Mouse (Mus musculus) kidney, adult 18-20 months (tissue): ENCODE results near the gene D930048N14Rik.
"Not testable (repeated sequence)": the region's sequence is repeated elsewhere in the genome, so short reads cannot be mapped to it uniquely, and the experiment has no call there.

Experiments
- DNase-seq: peaks from one replicate; pipeline ENCODE4 v3.0.0; 2021

D930048N14Rik gene

DNA sequence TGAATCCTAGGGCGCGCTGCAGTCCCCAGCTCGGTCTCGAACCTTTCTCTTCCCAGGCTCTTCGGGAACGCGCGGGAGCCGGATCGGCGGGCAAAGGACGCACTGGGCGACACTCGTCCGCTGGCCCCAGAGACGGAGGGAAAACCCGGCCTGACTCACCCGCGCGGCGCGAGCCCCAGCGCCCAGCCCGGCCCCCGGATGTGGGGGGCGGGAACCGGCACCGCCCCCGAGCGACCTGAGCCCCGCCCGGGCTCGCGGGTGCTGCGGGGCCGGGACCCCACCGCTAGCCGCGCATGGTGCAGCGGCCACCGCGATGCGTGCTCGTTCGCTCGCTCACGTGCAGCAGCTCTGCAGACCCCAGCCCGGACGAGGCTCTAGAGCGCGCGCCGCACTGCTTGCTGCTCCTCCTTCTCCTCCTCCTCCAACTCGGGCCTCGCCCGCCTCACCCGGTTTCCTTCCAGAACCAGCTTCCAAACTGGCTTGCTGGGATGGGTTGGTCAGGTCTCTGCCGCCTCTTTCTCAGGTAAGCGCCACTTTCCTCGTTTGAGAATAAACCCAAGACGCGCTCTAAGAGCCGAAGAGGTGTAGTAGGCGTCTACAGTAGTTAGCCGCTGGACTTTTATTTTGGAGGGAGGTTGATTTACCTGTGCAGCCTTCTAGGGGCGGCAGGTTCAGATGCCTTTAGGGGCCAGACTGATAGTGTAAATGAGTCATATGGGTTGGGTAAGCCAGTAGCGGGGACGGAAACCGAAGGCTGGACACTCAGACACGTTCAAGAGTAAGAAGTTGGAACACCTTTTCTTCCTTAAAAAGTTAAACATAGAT, at the start of gene D930048N14Rik, which contains the start of gene N4bp3:
TSS of gene D930048N14Rik (plus strand) at position 264 of the 825 bp plus-strand sequence.
TSS of gene N4bp3 (minus strand) at position 152 of the 825 bp plus-strand sequence.
- peak; percentile 87 for DNase-seq

DNA sequence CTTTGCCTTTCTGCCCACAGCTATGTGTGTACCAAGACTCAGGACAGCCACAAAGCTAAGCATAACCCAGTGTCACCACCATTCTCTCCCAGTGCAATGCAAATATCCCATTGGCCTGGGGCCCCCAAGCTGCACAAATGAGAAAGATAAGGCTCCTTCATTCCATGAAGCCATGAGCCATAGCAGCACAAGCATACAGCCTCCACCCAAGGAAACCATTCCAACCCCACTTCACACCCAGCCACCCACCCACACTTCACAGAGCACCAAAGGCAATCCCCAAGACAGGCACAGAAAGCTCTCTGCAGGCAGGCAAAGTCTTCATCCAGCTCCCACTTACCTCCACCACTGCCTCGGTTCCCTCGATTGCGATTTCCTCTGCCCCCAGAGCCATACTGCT, 48.5 kb upstream of the D930048N14Rik start:
- DNase-seq = no peak

DNA sequence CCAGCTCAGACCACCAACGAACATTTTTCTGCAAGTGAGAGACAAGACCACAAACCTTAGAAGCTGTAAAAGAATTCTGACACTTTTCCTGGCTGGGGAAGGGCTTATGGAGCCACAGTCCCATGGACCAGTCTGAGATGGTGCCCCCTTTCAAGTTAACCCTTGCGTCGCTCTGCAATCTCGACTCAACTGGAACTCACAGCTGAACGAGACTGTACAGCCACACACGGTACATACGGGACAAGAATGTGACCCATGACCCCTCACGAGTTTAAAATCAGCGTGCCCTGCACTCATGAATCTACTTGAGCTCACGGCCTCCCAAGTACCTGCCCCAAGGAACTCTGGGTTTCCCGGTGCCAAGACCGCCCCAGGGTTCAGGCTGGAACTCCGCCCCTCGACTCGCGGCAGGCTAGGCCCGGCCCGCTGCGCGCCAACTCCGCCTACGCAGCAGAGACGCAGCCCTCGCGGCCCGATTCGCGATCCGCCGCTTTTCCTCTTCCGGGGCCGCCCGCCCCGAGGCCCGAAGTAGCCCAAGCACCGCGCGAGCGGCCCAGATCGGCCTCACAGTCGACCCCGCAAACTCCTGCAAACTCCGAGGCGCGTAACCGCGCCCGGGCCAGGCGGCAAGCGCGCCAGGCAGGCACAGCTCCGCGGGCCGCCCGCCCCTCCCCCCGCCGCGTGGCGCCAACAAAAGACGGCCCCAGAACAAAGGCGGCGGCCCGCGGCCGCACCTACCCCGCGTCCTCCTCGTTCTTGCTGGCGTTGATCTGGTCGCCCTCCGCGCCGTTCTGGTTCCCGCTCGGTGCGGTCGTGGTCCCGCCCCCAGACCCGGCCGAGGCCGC, 44.9 kb upstream of the D930048N14Rik start:
- DNase-seq = peak; percentile 92

DNA sequence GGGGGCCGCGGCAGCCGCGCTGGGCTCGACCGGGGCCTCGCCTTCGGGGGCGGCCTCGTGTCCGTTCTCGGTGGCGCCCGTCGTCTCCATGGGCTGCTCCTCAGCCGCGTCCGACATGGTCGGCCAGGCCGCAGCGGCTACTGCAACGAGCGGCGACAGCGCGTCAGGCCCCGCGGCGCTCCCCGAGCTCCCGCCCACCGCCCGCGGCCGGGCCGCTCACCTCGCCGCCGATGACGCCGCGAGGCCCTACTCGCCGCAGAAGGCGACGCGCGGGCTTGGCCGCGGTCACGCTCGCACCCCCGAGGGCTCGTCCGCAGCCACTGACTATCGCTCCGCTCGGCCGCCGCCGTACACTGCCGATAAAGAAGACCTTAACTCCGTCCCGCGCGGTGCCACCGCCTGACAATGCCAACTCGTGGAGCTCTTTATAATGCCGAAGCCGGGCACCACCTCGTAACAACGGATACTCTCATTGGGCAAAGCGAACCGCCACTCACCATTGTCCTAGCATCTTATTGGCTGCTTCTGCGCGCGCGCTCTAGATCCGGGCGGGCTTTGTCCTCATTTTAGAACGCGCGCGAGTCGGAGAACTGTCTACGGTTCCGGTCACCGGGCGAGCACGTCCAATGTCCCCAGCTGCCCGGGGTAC, 44.2 kb upstream of the D930048N14Rik start, which contains the start of gene Hnrnpab:
TSS of gene Hnrnpab (minus strand) at position 401 of the 649 bp plus-strand sequence.
- peak; percentile 98 for DNase-seq

DNA sequence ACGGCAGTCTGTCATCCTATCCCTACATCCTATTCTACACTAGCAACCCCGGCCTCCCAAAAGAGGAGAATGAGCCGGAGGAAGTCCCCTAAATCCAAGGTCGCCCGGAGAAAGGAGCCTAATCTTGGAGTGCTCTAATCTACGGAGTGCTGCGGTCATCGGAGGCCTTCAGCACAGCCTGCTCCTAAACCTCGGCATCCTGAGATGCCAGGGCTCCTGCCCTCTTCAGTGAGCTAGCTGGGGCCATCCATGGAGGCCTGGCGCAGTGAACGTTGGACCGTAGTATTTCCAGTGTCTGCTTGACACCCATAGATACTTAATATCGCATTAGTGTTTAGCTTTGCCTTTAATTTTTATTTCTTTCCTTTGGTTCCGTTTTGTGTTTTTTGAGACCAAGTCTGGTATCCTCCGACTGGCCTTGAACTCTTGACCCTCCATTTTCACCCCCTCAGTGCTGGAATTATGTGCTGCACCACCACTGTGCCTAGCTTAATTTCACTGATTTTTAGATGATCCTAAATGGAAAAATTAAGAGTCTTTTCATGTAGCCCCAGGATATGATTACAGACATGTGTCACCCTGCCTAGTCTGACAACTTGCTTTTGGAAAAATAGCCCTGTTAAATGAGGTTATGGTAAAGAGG, 43.5 kb upstream of the D930048N14Rik start:
- DNase-seq = no peak

DNA sequence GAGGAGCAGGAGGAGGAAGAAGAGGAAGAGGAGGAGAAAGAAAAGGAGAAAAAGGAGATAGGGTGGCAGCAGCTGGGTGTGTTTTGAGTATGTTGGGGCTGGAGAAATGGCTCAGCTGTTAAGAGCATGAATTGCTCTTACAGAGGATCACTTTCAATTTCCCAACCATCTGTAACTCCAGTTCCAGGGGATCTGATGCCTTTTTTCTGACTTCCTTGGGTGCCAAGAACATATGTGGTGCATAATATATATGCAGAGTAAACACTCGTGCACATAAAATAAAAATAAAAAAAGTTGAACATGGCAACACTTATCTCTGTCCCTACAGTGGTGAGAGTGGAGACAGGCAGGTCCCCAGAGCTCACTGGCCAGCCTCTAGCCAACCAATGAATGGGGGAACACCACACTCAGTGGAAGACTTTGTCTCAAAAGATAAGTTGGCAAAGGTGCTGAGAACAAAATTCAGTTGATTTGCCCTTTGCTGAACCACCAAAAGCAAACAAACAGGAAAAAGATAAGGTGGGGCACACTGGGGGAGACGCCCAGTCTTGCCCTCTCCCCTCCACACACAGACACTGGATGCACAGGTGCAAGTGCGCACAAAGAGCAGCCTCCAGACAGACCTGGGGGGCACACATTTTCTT, 41.4 kb upstream of the D930048N14Rik start:
- DNase-seq = no peak

DNA sequence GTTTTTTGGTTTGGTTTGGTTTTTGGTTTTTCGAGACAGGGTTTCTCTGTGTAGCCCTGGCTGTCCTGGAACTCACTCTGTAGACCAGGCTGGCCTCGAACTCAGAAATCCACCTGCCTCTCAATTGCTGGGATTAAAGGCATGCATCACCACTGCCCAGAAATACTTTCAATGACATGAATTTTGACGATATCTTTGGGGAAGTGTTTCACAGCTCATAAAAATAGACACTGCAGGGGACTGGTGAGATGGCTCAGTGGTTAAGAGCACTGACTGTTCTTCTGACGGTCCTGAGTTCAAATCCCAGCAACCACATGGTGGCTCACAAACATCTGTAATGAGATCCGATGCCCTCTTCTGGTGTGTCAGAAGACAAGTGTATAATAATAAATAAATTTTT, 40.8 kb upstream of the D930048N14Rik start:
- not testable (repeated sequence) for DNase-seq

DNA sequence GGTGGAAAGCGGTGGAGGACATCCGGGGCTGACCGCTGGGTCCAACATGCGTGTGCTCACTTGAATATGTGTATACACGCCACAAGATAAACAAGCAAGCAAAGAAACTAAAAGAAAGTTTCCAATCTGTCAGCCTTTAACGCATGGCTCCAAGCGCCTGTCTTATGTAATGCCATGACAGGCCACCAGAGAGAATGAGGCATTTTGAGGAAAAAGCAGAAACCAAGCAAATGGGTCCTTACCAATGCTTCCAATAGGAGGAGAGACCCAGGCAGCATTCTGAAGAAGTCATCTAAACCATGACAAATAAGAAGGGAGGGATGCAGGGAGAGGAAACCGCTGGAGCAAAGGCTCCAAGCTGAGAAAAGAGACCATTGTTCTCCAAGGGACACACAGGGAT, 36.5 kb upstream of the D930048N14Rik start:
- DNase-seq = no peak

DNA sequence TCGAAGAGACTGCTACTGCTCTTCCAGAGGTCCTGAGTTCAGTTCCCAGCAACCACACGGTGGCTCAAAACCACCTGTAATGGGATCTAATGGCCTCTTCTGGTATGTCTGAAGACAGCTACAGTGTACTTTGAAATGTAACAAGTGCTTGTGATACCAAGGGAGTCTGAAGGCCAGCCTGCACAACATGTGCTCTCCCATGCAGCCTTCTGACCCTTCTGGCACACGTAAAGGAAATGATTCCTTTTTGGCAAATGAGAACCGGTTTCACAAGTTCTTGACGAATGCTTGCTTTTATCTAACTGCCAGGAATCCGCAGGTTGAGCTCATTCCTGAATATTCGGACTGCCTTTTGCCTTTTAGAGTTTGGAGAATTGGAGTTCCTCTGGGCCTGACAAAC, 35.6 kb upstream of the D930048N14Rik start:
- DNase-seq = no peak

DNA sequence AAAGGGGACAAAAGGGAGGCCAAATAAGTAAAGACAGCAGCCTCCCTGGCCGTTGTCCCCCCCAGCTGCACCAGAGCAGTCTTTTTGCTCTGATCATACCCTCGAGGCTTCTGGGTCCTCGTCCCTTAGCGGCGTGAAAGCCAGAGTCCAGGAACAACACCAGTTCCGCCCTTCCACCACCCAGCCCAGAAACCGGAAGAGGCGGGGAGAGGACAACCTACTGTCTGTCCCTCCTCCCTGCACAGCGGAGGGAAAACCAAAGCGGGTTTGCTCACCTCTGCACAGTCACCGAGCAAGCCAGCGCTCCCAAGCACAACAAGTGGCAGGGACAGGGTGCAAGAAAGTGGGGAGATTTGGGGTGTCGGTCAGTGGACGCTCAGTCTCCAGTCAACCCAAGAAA, 35.2 kb upstream of the D930048N14Rik start:
- DNase-seq = peak; percentile 79

DNA sequence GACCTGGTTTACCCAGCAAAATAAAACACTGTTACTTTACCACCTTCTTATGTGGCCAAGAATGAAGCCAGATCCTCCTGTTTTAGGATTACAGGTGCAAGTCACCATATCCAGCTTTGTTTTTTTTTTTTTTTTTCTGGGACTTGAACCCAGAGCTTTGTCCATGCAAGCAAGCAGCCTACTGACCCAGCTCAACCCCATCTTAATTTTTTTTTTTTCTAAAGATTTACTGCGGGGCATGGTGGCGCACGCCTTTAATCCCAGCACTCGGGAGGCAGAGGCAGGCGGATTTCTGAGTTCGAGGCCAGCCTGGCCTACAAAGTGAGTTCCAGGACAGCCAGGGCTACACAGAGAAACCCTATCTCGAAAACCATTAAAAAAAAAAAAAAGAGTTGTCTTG, 34.6 kb upstream of the D930048N14Rik start:
- not testable (repeated sequence) for DNase-seq

DNA sequence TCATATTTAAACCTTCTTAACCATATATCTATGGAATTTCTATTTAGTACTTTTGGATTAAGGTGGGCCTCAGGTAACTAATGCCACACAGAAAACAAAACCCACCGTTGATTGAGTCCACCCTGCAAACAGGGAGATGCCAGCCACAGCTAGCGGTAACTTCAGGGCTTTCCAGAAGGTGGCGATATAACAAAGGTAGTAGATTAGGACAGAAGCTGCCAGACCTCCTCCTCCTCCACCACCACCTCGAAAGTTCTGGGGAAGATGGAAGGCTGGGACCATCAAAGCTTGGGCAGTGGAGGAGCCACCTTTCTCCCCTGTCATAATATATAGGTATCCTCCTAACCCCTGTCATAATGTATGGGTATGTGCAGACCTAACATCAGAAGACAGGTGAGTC, 33.1 kb upstream of the D930048N14Rik start:
- peak; percentile 73 for DNase-seq

DNA sequence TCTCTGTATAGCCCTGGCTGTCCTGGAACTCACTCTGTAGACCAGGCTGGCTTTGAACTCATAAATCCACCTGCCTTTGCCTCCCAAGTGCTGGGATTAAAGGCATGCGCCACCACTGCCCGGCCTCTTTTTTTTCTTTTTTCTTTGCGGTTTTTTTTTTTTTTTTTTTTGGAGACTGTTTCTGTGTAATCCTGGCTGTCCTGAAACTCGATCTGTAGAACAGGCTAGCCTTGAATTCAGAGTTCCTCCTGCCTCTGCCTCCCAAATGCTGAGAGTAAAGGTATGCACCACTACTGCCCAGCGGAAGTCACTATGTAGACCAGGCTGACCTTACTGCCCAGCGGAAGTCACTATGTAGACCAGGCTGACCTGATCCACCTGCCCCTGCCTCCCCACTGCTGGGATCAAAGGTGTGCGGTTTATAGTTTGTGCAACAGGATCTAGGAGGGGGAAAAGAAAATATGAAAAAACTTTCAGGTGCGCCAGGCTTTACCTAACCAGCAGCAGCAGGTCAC, 31.8 kb upstream of the D930048N14Rik start:
- no peak for DNase-seq

DNA sequence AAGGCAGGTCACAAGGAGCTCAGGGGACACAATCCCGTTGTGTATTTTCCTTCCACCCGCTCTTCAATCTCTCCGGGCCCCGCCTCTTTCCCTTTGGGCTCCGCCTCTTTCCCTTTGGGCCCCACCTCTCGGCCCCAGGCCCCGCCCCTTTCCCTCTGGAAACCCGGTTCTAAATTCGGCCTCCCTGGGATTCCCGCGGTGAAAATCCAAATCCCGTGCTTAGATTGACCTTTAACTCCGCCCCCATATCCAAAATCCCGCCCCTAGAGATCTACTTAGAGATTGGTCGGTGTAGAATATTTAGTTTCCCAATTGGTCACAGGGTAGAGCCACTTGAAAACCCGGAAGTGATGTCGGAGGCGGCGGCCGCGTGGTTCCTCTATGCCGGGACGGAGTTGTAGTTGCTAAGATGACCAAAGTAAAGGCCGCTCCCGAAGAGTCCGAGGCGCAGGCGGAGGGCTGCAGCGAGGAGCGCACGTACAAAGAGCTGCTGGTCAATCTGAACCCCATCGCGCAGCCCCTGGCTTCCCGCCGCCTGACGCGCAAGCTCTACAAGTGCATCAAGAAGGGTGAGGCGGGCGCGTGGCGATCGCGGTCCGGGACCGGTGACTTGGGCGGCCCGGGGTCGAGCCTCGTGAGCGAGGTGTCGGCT, 31.2 kb upstream of the D930048N14Rik start, which contains the start of gene Nhp2:
TSS of gene Nhp2 (plus strand) at position 327 of the 652 bp plus-strand sequence.
- DNase-seq = peak; percentile 98

DNA sequence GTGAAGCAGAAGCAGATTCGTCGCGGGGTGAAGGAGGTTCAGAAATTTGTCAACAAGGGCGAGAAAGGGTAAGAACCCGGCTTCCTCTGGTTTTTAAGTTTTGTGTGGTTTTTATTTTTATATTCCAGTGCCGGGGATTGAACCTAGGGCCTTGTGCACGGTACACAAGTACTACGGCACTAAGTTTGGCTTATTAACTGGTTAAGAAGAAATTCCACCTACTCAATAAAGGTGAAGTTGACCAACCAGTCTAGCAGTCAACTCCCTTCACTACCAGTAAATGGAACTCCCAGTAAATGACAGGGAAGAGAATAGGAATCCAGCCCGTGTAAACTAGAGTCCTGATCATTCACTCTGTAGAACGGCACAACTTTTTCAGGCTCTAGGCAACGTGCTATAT, 30.7 kb upstream of the D930048N14Rik start:
- DNase-seq = no peak

DNA sequence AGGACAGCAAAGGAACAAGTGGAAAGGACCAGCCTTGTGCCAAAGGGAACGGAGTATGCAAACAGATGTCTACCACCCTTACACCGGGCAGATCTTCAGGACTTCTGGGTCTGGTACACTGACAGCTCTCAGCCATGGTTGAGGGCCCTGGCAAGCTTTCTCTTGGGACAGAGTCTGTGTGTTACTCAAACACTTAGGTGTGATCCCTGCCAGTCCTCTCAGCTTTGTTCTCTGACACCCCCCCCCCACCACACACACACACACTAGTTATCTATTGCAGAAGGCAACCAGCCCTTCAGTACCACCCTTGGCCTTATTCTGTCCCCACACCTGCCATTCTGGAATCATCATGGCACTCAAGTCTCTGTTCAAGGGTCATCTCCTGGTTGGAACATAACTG, 29.0 kb upstream of the D930048N14Rik start:
- DNase-seq = no peak

DNA sequence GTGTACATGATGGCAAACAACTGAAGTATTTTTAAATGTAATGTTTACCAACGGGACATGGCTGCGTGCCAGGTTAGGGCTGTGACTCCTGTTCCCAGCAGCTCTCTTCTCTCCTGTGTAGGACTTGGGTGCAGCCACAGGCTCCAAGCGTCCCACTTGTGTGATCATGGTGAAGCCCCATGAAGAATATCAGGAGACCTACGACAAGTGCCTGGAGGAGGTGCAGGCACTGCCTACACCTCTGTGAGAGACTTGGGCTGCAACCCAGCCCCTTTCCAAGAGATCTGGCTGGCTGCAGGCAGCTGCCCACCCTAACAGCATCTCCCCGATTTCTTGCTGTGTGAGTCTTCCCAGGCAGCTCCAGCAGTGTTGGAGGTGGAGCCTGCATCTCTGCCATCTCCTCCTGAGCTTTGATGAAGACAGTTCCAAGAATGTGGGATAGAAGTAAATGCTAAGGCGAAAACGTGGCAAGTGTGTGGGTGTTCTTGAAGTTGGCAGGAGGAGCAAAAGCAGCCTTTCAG, 27.7 kb upstream of the D930048N14Rik start:
- no peak for DNase-seq

DNA sequence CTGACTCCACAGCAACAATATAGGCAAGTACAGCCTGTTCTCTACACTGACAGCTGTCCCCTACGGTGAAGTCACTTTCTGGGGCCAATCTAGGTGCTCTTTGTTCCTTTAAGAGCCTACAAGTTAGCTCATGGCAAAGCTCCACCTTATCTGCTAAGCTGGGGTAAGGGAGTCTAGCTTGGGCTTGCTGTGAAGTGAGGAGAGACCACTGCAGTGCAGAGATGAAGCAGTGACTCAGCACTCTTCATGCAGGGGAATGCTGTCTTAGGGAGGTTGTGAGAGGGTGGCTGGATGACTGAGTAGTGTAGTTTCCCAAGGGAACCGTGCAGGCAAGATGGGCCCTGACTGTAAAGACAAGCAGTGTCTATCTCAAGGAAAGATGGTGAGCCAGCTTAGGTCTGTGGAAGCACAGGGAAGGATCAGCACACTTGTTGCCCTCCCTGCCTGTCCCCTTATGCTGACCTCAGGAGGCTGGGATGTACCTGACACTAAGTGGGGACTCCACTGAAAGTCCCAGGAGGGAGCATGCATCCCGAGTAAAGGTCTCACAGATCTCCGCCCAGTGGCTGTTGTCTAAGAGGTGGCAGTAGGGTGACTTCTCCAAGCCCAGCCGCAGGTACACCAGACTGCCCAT, 25.4 kb upstream of the D930048N14Rik start:
- DNase-seq = no peak

DNA sequence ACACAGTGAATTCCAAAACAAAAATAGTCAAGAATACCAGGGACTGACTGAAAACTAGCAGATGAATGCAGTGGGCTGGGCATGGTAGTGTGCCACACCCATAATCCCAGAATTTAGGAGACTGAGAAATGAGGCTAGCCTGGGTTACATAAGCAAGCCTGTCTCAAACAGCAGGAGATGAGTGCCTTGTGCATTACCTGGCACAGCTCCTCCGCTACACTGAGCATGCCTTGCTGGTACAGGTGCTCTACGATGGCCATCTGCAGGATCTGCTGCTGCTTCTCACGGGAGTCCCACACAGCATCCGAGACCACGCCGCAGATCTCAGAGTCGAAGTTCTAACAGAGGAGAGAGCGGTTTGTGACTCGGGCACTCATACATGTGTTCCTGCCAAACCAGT, 23.3 kb upstream of the D930048N14Rik start:
- DNase-seq = no peak

DNA sequence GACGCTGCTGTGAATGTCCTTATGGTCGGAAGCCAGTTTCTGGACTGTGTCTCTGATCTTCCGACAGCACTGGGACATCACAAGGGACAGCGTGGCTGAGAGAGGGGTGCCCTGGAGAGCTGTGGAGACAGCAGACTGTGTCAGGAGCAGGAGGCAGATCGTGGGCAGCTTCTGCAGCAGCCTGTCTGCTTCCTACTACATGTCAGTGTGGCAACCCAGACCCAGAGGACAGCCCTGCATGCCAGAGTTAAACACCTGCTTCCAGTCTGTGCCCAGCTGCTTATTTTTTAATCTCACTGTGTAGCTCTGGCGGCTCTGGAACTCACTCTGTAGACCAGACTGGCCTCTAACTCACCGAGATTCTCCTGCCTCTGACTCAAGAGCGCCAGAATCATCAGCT, 22.8 kb upstream of the D930048N14Rik start:
- no peak for DNase-seq
